Mouse (Mus musculus) spleen, adult 12 weeks (tissue): Measurements from ENCODE around the gene Rbms2.
"Not testable (repeated sequence)": the region's sequence is repeated elsewhere in the genome, so short reads cannot be mapped to it uniquely, and the experiment has no call there.

Experiments
- DNase-seq: peaks from one replicate; pipeline ENCODE4 v3.0.0; 2022; ENCODE audit warnings: low spot score

The Rbms2 gene

GRCm38 (mm10) chr10:128091564-128092505 lies 88.3 kb downstream of the Rbms2 start, which contains the start of gene Baz2a:
Gene Baz2a (plus strand): TSS chr10:128091577.
- DNase-seq = peak; percentile 72

GRCm38 (mm10) chr10:128090651-128091563 lies 89.2 kb downstream of the Rbms2 start:
- DNase-seq = peak; percentile 85

DNA sequence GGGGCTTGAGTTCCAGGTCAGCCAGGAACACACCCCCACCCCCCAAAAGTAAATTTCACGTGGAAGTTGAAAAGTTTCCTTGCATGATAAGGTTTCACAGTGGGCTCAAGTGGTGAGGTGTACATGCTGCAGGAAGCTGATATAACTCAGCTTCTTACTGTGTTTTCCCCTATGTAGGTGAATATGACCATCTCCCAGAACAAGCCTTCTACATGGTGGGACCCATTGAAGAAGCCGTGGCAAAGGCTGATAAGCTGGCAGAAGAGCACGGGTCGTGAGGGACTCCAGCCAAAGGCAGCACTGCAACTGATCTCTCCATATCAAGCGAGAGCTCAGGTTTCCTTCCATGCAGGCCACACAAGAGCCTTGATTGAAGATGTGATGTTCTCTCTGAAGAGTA lies 90.3 kb downstream of the Rbms2 start:
- no peak for DNase-seq

DNA sequence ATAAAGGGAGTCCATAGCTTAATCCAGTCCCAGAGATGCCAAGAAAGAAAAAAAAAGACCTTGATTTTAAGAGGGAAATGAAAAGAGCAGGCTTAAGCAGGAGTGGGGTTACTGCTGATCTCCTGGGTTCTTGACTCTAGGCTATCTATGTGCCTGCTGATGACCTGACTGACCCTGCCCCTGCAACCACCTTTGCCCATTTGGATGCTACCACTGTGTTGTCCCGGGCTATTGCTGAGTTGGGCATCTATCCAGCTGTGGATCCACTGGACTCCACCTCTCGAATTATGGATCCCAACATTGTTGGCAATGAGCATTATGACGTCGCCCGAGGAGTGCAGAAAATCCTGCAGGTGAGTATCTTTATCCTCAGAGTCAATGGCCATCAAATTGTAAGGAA lies 91.9 kb downstream of the Rbms2 start:
- DNase-seq = no peak

DNA sequence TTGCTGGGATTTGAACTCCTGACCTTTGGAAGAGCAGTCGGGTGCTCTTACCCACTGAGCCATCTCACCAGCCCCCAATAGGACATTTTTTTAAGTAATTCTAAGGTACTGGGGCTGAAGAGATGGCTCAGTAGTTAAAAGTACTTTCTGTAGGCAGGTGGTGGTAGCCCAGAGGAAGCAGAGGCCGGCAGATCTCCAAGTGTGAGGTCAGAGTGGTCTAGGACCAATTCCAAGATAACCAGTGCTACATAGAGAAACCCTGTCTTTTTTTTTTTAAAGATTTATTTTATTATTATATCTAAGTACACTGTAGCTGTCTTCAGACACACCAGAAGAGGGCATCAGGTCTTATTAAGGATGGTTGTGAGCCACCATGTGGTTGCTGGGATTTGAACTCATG lies 92.9 kb downstream of the Rbms2 start:
- not testable (repeated sequence) for DNase-seq

DNA sequence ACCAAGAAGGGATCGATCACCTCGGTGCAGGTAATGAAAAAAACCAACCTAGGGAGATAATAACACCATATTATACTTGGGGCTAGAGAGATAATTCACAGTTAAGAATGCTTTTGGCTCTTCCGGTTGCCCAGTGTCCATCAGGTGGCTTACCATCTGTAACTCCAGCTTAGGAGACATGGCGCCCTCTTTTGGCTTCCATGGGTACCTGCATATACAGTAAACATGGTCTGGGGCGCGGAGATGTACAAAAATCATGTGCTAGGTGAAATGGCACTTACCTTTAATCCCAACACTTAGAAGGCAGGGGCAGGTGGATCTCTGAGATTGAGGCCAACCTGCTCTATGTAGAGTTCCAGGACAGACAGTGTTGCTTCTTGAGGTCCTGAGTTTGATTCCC lies 93.7 kb downstream of the Rbms2 start:
- DNase-seq = no peak

DNA sequence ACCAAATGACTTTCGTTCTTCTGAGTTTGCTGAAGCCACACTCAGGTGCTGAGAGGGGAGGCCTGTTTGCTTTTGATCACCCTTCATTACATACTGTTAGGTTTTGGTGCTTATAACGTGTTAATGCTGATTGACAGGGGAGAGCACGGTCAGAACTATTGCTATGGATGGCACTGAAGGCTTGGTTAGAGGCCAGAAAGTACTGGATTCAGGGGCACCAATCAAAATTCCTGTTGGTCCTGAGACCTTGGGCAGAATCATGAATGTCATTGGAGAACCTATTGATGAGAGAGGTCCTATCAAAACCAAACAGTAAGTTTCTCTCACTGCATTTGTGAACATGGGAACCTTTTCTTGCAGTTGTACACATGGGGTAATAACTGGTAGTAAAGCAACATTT lies 95.9 kb downstream of the Rbms2 start:
- DNase-seq = no peak

DNA sequence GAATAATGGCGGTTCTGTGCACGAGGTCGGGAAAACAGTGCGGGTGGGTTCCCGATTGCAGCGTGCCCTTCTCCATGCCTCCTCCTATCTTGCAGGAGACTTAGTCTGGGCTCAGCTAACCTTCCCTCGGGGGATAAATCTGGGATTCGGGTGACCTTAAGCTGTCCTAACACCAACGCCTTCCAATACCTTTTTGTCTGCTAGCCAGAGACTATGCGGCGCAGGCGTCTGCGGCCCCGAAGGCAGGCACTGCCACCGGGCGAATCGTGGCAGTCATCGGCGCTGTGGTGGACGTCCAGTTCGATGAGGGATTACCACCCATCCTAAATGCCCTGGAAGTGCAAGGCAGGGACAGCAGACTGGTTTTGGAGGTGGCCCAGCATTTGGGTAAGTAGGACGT lies 96.4 kb downstream of the Rbms2 start:
- no peak for DNase-seq

- peak; percentile 91 for DNase-seq
Measured at GRCm38 (mm10) chr10:128082880-128083421, 97.1 kb downstream of the Rbms2 start, which contains the start of gene Atp5b. Gene Atp5b (plus strand): TSS chr10:128083273.

GRCm38 (mm10) chr10:128082477-128082808 lies 97.7 kb downstream of the Rbms2 start:
- no peak for DNase-seq

- no peak for DNase-seq
Measured at GRCm38 (mm10) chr10:128081807-128082476, 98.2 kb downstream of the Rbms2 start.
